Comparison of ENCODE assay signal across 13 mouse cellular contexts in genomic region chr13:52572451-52573446, GRCm38 (mm10). TPM values are rescaled to one million over a fixed set of nuclear protein-coding genes. Genes with fewer than 3 reads are reported as not detected.
DNase-seq lines count a peak whose midpoint lies in the region; ATAC-seq and TF ChIP-seq lines count a peak whose summit lies in the region.
"Had no signal": no experiment of that assay in that cellular context is flagged by ENCODE, and none has a peak within 500 bp of the region (broad histone marks: within the 10 kb centered on the region; RNA-seq: fewer than 3 reads in every experiment).

No protein-coding gene starts in this region.

- H3K4me1 ChIP-seq in lung, embryonic 14.5 days (ENCODE audit: insufficient read depth) = peaks cover 9% of the 10 kb centered on the region
- H3K4me1 ChIP-seq in lung, adult 2 months (ENCODE audit: control insufficient read depth, insufficient read depth, low read length) = peaks cover 4% of the 10 kb centered on the region; the same call in 1 of the 2 replicates
- peaks cover 9% of the 10 kb centered on the region for H3K4me1 ChIP-seq in forebrain, embryonic 12.5 days
- H3K4me1 ChIP-seq: neural tube, embryonic 12.5 days had no signal

- no peak overlapping the region for H3K9ac ChIP-seq in lung, embryonic 14.5 days
- no peak overlapping the region for H3K9ac ChIP-seq in forebrain, embryonic 12.5 days
- H3K9ac ChIP-seq: lung, embryonic 15.5 days; neural tube, embryonic 12.5 days had no signal

- H3K27me3 ChIP-seq in lung, embryonic 14.5 days (ENCODE audit: insufficient read depth, low read length) = no peaks in the 10 kb centered on the region
- H3K27me3 ChIP-seq in splenic B cell, adult 2 months (ENCODE audit: control insufficient read depth, insufficient read depth, low read length, poor library complexity, severe bottlenecking) = no peaks in the 10 kb centered on the region
- peaks cover 5% of the 10 kb centered on the region; the same call in 1 of the 2 replicates for H3K27me3 ChIP-seq in forebrain, embryonic 12.5 days
- H3K27me3 ChIP-seq: lung, embryonic 15.5 days; neural tube, embryonic 12.5 days had no signal

- no peaks in the 10 kb centered on the region for H3K36me3 ChIP-seq in lung, embryonic 14.5 days (ENCODE audit: insufficient read depth)
- H3K36me3 ChIP-seq in splenic B cell, adult 2 months (ENCODE audit: control insufficient read depth, insufficient read depth, low read length, poor library complexity, severe bottlenecking) = no peaks in the 10 kb centered on the region
- H3K36me3 ChIP-seq in forebrain, embryonic 12.5 days (replicated peaks) = no peaks in the 10 kb centered on the region
- H3K36me3 ChIP-seq: lung, embryonic 15.5 days; neural tube, embryonic 12.5 days had no signal

- WGBS in lung, embryonic 14.5 days = 67% methylated on average over 9 of the region's 9 CpGs
- WGBS in lung, adult 2 months = 65% methylated on average over 9 of the region's 9 CpGs
- WGBS in forebrain, embryonic 12.5 days = 80% methylated on average over 9 of the region's 9 CpGs

- TF ChIP-seq POLR2A in lung, adult 2 months (IDR thresholded peaks at IDR 0.05; ENCODE audit: borderline replicate concordance, extremely low read depth, low read depth, low read length) = no peak

- H3K27ac ChIP-seq in lung, embryonic 14.5 days (ENCODE audit: low read depth) = no peak overlapping the region
- no peak overlapping the region for H3K27ac ChIP-seq in forebrain, embryonic 12.5 days
- H3K27ac ChIP-seq: lung, embryonic 15.5 days; neural tube, embryonic 12.5 days had no signal

- ATAC-seq in lung, embryonic 14.5 days (ENCODE audit: insufficient read depth) = no peak
- ATAC-seq in forebrain, embryonic 12.5 days (ENCODE audit: low FRiP score) = no peak

- H3K4me3 ChIP-seq in lung, embryonic 14.5 days (ENCODE audit: low read depth, low read length) = no peak overlapping the region
- no peak overlapping the region for H3K4me3 ChIP-seq in lung, adult 2 months (replicated peaks; ENCODE audit: extremely low read depth, low read depth, low read length)
- H3K4me3 ChIP-seq in forebrain, embryonic 12.5 days (replicated peaks) = no peak overlapping the region
- H3K4me3 ChIP-seq: lung, embryonic 15.5 days; neural tube, embryonic 12.5 days had no signal

- DNase-seq in adrenal gland, adult 2 months = peak; percentile 7
- DNase-seq in adrenal gland, postnatal 25 days = no peak
- DNase-seq in lung, embryonic 14.5 days = peak; percentile 21
- no peak for DNase-seq in lung, adult 2 months
- peak; percentile 29 for DNase-seq in lung, postnatal 10 days
- DNase-seq in splenic B cell, adult 2 months (ENCODE audit: low read depth, low spot score) = peak; percentile 97
- DNase-seq in urinary bladder, postnatal 14 days (ENCODE audit: low spot score) = no peak
- DNase-seq: adrenal gland, adult 8-10 months; heart, postnatal 4 days; right cerebral cortex, postnatal 25 days had no signal

- H3K4me2 ChIP-seq in lung, embryonic 14.5 days = no peak overlapping the region
- no peak overlapping the region for H3K4me2 ChIP-seq in forebrain, embryonic 12.5 days
- H3K4me2 ChIP-seq: lung, embryonic 15.5 days; neural tube, embryonic 12.5 days had no signal

- no peaks in the 10 kb centered on the region for H3K9me3 ChIP-seq in lung, embryonic 14.5 days (ENCODE audit: low read depth, low read length)
- H3K9me3 ChIP-seq in forebrain, embryonic 12.5 days = no peaks in the 10 kb centered on the region
- H3K9me3 ChIP-seq: lung, embryonic 15.5 days; neural tube, embryonic 12.5 days had no signal

- no peak for TF ChIP-seq CTCF in lung, embryonic 14.5 days (IDR thresholded peaks at IDR 0.05; ENCODE audit: low read depth)
- TF ChIP-seq CTCF in lung, adult 2 months (IDR thresholded peaks at IDR 0.05; ENCODE audit: insufficient read depth, low read length) = no peak

RNA-seq across cellular contexts. Expression of gene Syk, which starts 10.2 kb away (rescaled TPM):
- total RNA-seq in adrenal gland, adult 2 months (2021) = 1 to 10 TPM; 5.1 to 5.8 TPM
- polyA plus RNA-seq in adrenal gland, adult 2 months (2012; rRNA removed) = 1.6 and 1.8 TPM in 2 replicates
- total RNA-seq in adrenal gland, postnatal 25 days (2021) = 3.1 and 3.4 TPM in 2 replicates
- polyA plus RNA-seq in lung, embryonic 14.5 days (2014; fragmentation: Nextera tagmentation; extraction: Ambion mirVana) = 6.0 and 6.6 TPM in 2 replicates
- polyA plus RNA-seq in lung, adult 2 months (2012; rRNA removed) = 15.7 and 19.7 TPM in 2 replicates
- 1.3 and 1.6 TPM in 2 replicates for polyA plus RNA-seq in forebrain, embryonic 12.5 days (2016; fragmentation: Nextera tagmentation; extraction: Ambion mirVana)

RNA-seq across cellular contexts. Expression of gene Diras2, which starts 41.7 kb away (rescaled TPM):
- 1 to 10 TPM; 3.7 to 5.8 TPM for total RNA-seq in adrenal gland, adult 2 months (2021)
- polyA plus RNA-seq in adrenal gland, adult 2 months (2012; rRNA removed) = 2.3 and 3.5 TPM in 2 replicates
- 4.9 and 5.8 TPM in 2 replicates for total RNA-seq in adrenal gland, postnatal 25 days (2021)
- polyA plus RNA-seq in lung, embryonic 14.5 days (2014; fragmentation: Nextera tagmentation; extraction: Ambion mirVana) = 0.14 and 0.20 TPM in 2 replicates
- 4.0 and 4.3 TPM in 2 replicates for polyA plus RNA-seq in lung, adult 2 months (2012; rRNA removed)
- 0.47 and 0.65 TPM in 2 replicates for polyA plus RNA-seq in forebrain, embryonic 12.5 days (2016; fragmentation: Nextera tagmentation; extraction: Ambion mirVana)

Comparison
In these comparisons a context has a peak if more than half of its experiments do, and no peak if none do; other contexts are left out.
1. DNase-seq: peak in adrenal gland, adult 2 months (single experiment), lung, embryonic 14.5 days (single experiment), lung, postnatal 10 days (single experiment) and splenic B cell, adult 2 months (single experiment); none in adrenal gland, postnatal 25 days (single experiment), lung, adult 2 months (single experiment) and urinary bladder, postnatal 14 days (single experiment).